Mouse (Mus musculus) monocyte, adult 5-6 weeks (primary cell): ENCODE measurements around the gene Clstn1. TPM values are rescaled to one million over a fixed set of nuclear protein-coding genes. Genes with fewer than 3 reads are reported as not detected.
A peak's percentile ranks its signal among the peaks of the same experiment; 100 is the strongest.
"Not testable (repeated sequence)": the region's sequence is repeated elsewhere in the genome, so short reads cannot be mapped to it uniquely, and the experiment has no call there.

Source experiments
- ATAC-seq: fragments of 153-309, 156-312 bp; replicated peaks from 2 replicates; pipeline ENCODE4 v1.8.0; 2017; ENCODE audit warnings: mild to moderate bottlenecking; ENCODE audit not compliant: low TSS enrichment, insufficient number of reproducible peaks, severe bottlenecking, poor library complexity, low FRiP score
- total RNA-seq: library from RNA; stranded (forward); fragments of 200-1000, 200-491, 200-594 nt; gene quantifications from 3 replicates; pipeline ENCODE4 v1.2.3, GENCODE M21; 2017

Gene Clstn1
- total RNA-seq, 1 experiment from 2014 or later: 1.2 TPM

- ATAC-seq: not testable (repeated sequence)
These were observed 30.7 kb downstream of the Clstn1 start for GRCm38 (mm10) chr4:149616999-149617398.

GRCm38 (mm10) chr4:149619988-149620387 lies 33.7 kb downstream of the Clstn1 start:
- no peak for ATAC-seq

GRCm38 (mm10) chr4:149621286-149621685 lies 35.0 kb downstream of the Clstn1 start:
- ATAC-seq: no peak

- no peak for ATAC-seq
These were observed 37.4 kb downstream of the Clstn1 start for GRCm38 (mm10) chr4:149623711-149624110.

- no peak for ATAC-seq
These were observed 40.5 kb downstream of the Clstn1 start for GRCm38 (mm10) chr4:149626809-149627208.

- peak; percentile 70 for ATAC-seq
These were observed 42.1 kb downstream of the Clstn1 start for GRCm38 (mm10) chr4:149628372-149628771.

GRCm38 (mm10) chr4:149628810-149629209 lies 42.5 kb downstream of the Clstn1 start:
- no peak for ATAC-seq

GRCm38 (mm10) chr4:149632670-149633307 lies 46.5 kb downstream of the Clstn1 start:
- ATAC-seq: no peak

GRCm38 (mm10) chr4:149634157-149634556 lies 47.9 kb downstream of the Clstn1 start:
- no peak for ATAC-seq

GRCm38 (mm10) chr4:149634966-149635365 lies 48.7 kb downstream of the Clstn1 start:
- ATAC-seq: no peak

- no peak for ATAC-seq
These were observed 49.7 kb downstream of the Clstn1 start for GRCm38 (mm10) chr4:149635915-149636415.

GRCm38 (mm10) chr4:149637942-149638341 lies 51.7 kb downstream of the Clstn1 start:
- ATAC-seq: no peak

- ATAC-seq: no peak
These were observed 54.6 kb downstream of the Clstn1 start for GRCm38 (mm10) chr4:149640831-149641230.

GRCm38 (mm10) chr4:149641400-149641799 lies 55.1 kb downstream of the Clstn1 start:
- ATAC-seq: no peak

- ATAC-seq: no peak
These were observed 55.7 kb downstream of the Clstn1 start for GRCm38 (mm10) chr4:149641956-149642355.

GRCm38 (mm10) chr4:149645761-149646160 lies 59.5 kb downstream of the Clstn1 start:
- ATAC-seq: no peak

GRCm38 (mm10) chr4:149648031-149648805 lies 62.0 kb downstream of the Clstn1 start:
- ATAC-seq: no peak

GRCm38 (mm10) chr4:149650493-149651193 lies 64.4 kb downstream of the Clstn1 start:
- no peak for ATAC-seq

GRCm38 (mm10) chr4:149654232-149654631 lies 68.0 kb downstream of the Clstn1 start:
- no peak for ATAC-seq
